Mouse (Mus musculus) lung, embryonic 14.5 days (tissue): ENCODE results near the gene Ptprs. TPM values are rescaled to one million over a fixed set of nuclear protein-coding genes. Genes with fewer than 3 reads are reported as not detected.

ENCODE experiments used
- ATAC-seq: fragments of 200-750 bp; cut with Nextera tagmentation; 2 replicates; pipeline ENCODE4 v1.8.0; 2017; ENCODE audit warnings: mild to moderate bottlenecking, moderate TSS enrichment, moderate library complexity; ENCODE audit not compliant: insufficient read depth
- DNase-seq: peaks from one replicate; pipeline ENCODE4 v3.0.0-alpha.2; 2015
- H3K27ac ChIP-seq: fragments of 300-500 bp; sonication (generic); 2 replicates; pipeline ENCODE4 v1.5.1; 2014; ENCODE audit warnings: low read depth, mild to moderate bottlenecking, moderate library complexity
- H3K27me3 ChIP-seq: fragments of 300-500 bp; sonication (generic); 2 replicates; pipeline ENCODE4 v1.6.1; 2014; ENCODE audit warnings: low read length, control low read depth; ENCODE audit not compliant: insufficient read depth
- H3K36me3 ChIP-seq: fragments of 300-500 bp; sonication (generic); 2 replicates; pipeline ENCODE4 v1.6.1; 2014; ENCODE audit warnings: control low read depth; ENCODE audit not compliant: insufficient read depth
- H3K4me1 ChIP-seq: fragments of 300-500 bp; sonication (generic); 2 replicates; pipeline ENCODE4 v1.6.1; 2014; ENCODE audit warnings: antibody characterized with exemption, control low read depth; ENCODE audit not compliant: insufficient read depth
- H3K4me2 ChIP-seq: fragments of 300-500 bp; sonication (generic); 2 replicates; pipeline ENCODE4 v1.6.1; 2014; ENCODE audit warnings: mild to moderate bottlenecking
- H3K4me3 ChIP-seq: fragments of 300-500 bp; sonication (generic); 2 replicates; pipeline ENCODE4 v1.5.1; 2014; ENCODE audit warnings: low read depth, low read length
- H3K9ac ChIP-seq: fragments of 300-500 bp; sonication (generic); 2 replicates; pipeline ENCODE4 v1.6.1; 2014
- H3K9me3 ChIP-seq: fragments of 300-500 bp; sonication (generic); 2 replicates; pipeline ENCODE4 v1.6.1; 2016; ENCODE audit warnings: low read depth, low read length, control low read depth
- CTCF ChIP-seq: IDR thresholded peaks from 2 replicates; pipeline ENCODE4 v1.5.1; 2016; ENCODE audit warnings: antibody characterized with exemption, low read depth
- WGBS: fragments of 180-500 bp; shearing (Covaris S2); extraction: QIAGEN DNeasy Blood & Tissue Kit; methylation state at CpG from one replicate; pipeline ENCODE4 v1.1.7; 2014; 5-methylcytosine and 5-hydroxymethylcytosine counted together
- polyA plus RNA-seq: library from polyadenylated mRNA; unstranded; fragments of >200 nt; fragmentation: Nextera tagmentation; extraction: Ambion mirVana; gene quantifications from 2 replicates; pipeline ENCODE4 v1.2.1, GENCODE M21; 2014

Ptprs gene
- polyA plus RNA-seq, 1 experiment from 2014 or later = 112 TPM

DNA sequence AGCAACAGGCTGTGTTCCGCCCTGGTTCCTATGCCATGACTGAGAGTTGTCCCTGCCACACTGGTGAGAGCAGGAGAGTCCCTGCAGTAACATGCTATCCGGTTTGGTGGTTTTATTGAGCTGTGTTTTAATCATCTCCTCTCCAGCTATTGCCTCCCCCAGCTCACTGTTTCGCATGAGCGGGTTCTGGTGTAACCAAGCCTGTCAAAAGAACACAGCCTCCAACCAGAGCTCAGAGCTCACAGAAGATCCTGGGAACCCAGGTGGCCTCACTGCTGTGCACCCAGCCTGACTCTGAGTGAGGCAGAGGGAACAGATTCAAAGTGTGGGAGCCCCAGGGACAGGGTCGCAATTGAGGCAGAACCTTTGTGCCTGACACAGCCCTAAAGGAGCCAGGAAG, 95.1 kb downstream of the Ptprs start:
- H3K9ac ChIP-seq = no peak overlapping the region
- WGBS = 94% methylated on average over 5 of the region's 5 CpGs
- DNase-seq = no peak
- no peak overlapping the region for H3K27ac ChIP-seq
- H3K36me3 ChIP-seq = peaks cover 75% of the 10 kb centered on the region
- no peaks in the 10 kb centered on the region for H3K27me3 ChIP-seq
- H3K4me3 ChIP-seq = no peak overlapping the region
- TF ChIP-seq CTCF = no peak
- H3K4me2 ChIP-seq = no peak overlapping the region
- no peak for ATAC-seq
- H3K9me3 ChIP-seq = no peaks in the 10 kb centered on the region
- no peaks in the 10 kb centered on the region for H3K4me1 ChIP-seq

DNA sequence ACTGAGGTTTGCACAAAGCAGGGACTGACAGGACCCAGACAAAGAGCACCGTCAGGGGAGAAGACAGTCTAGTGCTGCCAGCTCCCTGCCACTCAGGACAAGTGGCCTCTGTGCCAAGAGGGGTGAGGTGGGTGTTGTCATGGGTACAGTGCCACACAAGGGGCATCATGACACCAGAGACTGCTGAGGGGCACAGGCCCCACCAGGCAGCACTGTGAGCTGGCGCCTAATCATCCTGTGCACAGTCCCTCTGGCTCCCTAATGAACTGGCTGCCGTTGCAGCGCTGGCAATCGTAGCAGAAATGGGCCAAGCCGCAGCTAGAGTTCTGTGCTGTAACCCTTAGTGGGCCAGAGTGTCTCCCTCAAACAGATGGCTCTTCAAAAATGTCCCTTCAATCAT, 96.0 kb downstream of the Ptprs start:
- Histone ChIP-seq H3K4me1 (no peaks in the 10 kb centered on the region), H3K9ac (no peak overlapping the region), H3K27me3 (no peaks in the 10 kb centered on the region), H3K4me3 (no peak overlapping the region), H3K36me3 (peaks cover 72% of the 10 kb centered on the region), H3K9me3 (no peaks in the 10 kb centered on the region), H3K4me2 (no peak overlapping the region), H3K27ac (no peak overlapping the region)
- DNase-seq = no peak
- no peak for TF ChIP-seq CTCF
- ATAC-seq = no peak
- 84% methylated on average over 6 of the region's 6 CpGs for WGBS

DNA sequence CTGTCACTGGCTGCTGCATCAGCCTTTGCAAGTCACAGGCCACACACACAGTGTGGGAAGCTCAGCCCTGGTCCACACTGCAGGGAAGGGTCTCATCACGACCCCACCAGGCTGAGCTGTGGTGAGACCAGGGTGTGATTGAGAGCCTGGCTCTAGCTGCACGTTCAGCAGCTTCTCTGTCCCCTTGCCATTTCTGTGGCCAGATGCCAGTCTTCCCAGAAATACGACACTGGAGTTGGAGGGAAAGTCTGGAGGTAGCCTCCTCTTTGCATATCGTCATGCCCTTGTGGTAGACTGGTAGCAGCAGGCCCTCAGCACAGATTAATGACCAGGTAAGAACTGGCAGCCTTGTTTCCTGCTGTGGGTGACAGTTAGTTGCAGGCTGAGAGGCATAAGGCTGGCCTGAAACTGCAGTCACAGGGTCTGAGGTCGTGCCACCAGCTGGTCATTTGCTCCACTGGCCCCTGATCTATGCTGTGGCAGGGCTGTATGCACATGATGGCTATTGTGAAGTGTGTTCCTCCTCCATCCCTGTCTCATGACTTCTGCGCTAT, 96.9 kb downstream of the Ptprs start:
- Histone ChIP-seq H3K9ac (no peak overlapping the region), H3K4me2 (no peak overlapping the region), H3K27ac (no peak overlapping the region), H3K27me3 (no peaks in the 10 kb centered on the region), H3K4me3 (no peak overlapping the region), H3K36me3 (peaks cover 64% of the 10 kb centered on the region), H3K9me3 (no peaks in the 10 kb centered on the region), H3K4me1 (no peaks in the 10 kb centered on the region)
- TF ChIP-seq CTCF = no peak
- ATAC-seq (no peak), DNase-seq (no peak)
- WGBS = 70% methylated on average over 6 of the region's 6 CpGs

DNA sequence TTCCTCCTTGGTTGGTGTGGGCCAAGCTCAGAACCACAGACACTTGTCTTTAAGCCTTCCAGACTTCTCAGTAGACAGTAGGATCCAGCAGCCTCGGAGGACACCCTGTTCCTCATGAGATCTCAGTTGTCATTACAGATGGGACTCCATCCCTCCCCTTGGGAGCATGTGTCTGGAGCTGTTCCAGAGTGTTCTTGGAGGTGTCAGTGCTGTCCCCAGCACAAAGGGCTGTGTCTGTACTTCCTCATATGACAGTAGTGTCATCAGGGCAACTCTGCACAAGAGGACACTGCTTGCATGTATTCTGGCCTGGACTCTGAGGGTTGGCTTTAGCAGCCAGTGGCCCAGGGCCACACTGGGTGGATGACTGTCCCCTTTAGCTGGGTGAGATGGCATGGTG, 101.4 kb downstream of the Ptprs start:
- H3K4me3 ChIP-seq = no peak overlapping the region
- H3K9me3 ChIP-seq = no peaks in the 10 kb centered on the region
- H3K27ac ChIP-seq = no peak overlapping the region
- DNase-seq (no peak), ATAC-seq (no peak)
- H3K4me2 ChIP-seq = no peak overlapping the region
- 79% methylated on average over 1 of the region's 1 CpGs for WGBS
- no peak for TF ChIP-seq CTCF
- no peaks in the 10 kb centered on the region for H3K27me3 ChIP-seq
- H3K9ac ChIP-seq = no peak overlapping the region
- peaks cover 68% of the 10 kb centered on the region for H3K36me3 ChIP-seq
- H3K4me1 ChIP-seq = no peaks in the 10 kb centered on the region

DNA sequence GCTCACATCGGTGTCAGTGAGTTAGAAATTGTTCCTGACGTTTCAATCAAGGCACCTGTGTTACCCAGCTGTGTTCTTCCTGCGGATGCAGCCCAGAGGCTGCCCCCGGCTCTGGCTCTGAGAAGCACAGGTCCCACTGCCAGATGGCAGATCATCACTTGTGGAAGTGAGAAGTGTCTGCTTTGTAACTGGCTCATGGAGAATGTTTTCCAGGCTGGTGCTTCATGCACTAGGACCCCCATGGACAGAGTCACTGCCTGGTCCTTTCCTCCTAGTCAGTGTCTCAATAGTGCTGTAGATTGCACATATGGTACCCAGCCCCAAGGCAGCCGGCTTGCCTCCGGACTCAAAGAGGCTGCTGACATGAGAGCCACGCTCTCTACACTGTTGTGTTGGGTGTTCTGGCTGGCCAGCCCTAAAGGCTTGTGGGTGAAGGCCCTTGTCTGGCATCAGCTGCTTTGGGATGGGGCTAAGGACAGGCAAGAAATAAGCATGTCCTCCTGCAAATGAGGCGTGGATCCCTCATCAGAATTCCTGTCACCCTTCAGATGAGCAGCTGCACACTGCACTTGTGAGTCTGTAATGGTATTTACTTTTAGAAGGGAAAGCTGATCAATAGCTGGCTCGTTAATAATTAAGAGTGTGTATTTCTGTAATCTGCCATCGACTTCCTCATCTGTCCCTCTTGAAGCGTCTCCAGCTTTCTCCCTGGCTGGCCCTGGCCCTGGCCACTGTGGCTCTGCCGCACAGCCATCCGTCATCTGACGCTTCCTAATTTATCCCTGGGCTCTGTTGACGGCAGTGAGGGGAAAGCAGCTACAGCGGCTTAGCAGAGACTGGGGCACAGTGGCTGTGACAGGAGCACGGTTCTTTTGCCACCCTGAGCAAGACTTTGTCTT, 102.9 kb downstream of the Ptprs start:
- ATAC-seq = no peak
- no peak overlapping the region for H3K9ac ChIP-seq
- WGBS = 67% methylated on average over 17 of the region's 17 CpGs
- H3K4me3 ChIP-seq = no peak overlapping the region
- no peaks in the 10 kb centered on the region for H3K4me1 ChIP-seq
- no peak overlapping the region for H3K4me2 ChIP-seq
- no peaks in the 10 kb centered on the region for H3K9me3 ChIP-seq
- H3K36me3 ChIP-seq = peaks cover 74% of the 10 kb centered on the region
- no peak overlapping the region for H3K27ac ChIP-seq
- TF ChIP-seq CTCF = no peak
- no peaks in the 10 kb centered on the region for H3K27me3 ChIP-seq
- DNase-seq = no peak

DNA sequence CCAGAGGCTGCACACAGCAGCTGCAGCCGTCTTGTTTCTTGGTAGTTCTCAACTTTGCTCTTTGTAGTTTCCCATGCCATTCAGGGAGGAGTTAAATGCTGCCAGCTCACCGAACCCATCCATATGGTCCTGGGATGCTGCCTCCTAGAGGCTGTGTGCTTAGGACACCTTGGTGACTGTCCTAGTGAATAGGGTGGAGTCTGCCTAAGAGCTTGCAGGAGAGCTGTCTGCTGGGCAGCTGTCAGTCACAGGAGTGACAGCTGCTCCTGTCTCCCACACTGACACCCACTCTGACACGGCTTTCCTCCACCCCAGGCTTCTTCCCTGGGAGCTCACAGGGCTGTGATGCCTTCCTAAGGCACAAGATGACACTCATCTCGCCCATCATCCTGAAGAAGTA, 104.2 kb downstream of the Ptprs start:
- ATAC-seq = no peak
- Histone ChIP-seq H3K4me1 (no peaks in the 10 kb centered on the region), H3K27ac (no peak overlapping the region), H3K27me3 (no peaks in the 10 kb centered on the region), H3K4me2 (no peak overlapping the region), H3K4me3 (no peak overlapping the region), H3K9ac (no peak overlapping the region), H3K9me3 (no peaks in the 10 kb centered on the region), H3K36me3 (peaks cover 75% of the 10 kb centered on the region)
- no peak for DNase-seq
- no peak for TF ChIP-seq CTCF
- 64% methylated on average over 4 of the region's 4 CpGs for WGBS

DNA sequence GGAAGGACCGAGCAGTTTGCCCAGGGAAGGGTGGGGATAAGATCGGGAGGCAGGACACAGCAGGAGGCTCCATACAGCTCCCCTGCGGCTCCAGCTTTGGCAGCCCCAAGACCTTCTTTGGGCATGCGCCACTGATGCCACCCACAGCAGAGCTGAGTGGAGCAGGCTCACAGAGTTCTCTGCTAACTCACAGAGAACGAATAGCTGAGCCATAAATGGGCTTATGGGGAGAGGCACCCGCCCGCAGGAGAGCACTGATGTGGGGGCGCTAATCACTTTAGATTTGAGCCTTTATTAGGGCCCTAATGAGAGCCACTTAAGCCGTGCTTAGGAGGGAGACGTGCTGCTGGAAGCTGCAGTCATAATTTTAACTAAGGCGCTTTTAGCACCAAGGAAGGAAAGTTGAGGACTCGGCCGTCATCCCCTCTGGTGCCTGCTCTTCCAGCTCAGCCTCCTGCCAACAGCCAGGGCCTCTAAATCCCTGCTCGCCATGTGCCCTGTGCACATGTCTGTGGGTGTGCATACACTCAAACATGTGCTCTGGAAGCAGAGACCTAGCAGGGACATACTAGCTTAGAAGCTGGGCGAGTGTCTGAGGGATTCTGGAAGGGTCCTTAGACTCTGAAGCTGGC, 105.1 kb downstream of the Ptprs start:
- no peak overlapping the region for H3K27ac ChIP-seq
- ATAC-seq (no peak), DNase-seq (no peak)
- H3K9ac ChIP-seq = no peak overlapping the region
- H3K27me3 ChIP-seq = no peaks in the 10 kb centered on the region
- no peak overlapping the region for H3K4me2 ChIP-seq
- H3K4me1 ChIP-seq = no peaks in the 10 kb centered on the region
- 86% methylated on average over 15 of the region's 15 CpGs for WGBS
- H3K4me3 ChIP-seq = no peak overlapping the region
- H3K36me3 ChIP-seq = peaks cover 65% of the 10 kb centered on the region
- TF ChIP-seq CTCF = no peak
- H3K9me3 ChIP-seq = no peaks in the 10 kb centered on the region
